Mouse (Mus musculus) liver, embryonic 14.5 days (tissue): ENCODE measurements around the gene Gria1. TPM values are rescaled to one million over a fixed set of nuclear protein-coding genes. Genes with fewer than 3 reads are reported as not detected.

Experiments
- ATAC-seq: fragments of 200-750 bp; cut with Nextera tagmentation; 2 replicates; pipeline ENCODE4 v1.8.0; 2017; ENCODE audit warnings: moderate number of reproducible peaks, mild to moderate bottlenecking, moderate library complexity; ENCODE audit not compliant: insufficient read depth
- DNase-seq, 3 experiments: peaks; one replicate each; pipeline ENCODE4 v3.0.0-alpha.2; 2012 to 2013; ENCODE audit warnings: low read depth in 3 of 3, low spot score in 3 of 3
- H3K27ac ChIP-seq: fragments of 300-500 bp; sonication (generic); 2 replicates; pipeline ENCODE4 v1.5.1; 2014; ENCODE audit warnings: moderate library complexity, mild to moderate bottlenecking, control low read depth, inconsistent platforms
- H3K27me3 ChIP-seq: fragments of 300-500 bp; sonication (generic); 2 replicates; pipeline ENCODE4 v1.6.1; 2014; ENCODE audit warnings: mild to moderate bottlenecking, low read length, moderate library complexity; ENCODE audit not compliant: control insufficient read depth, insufficient read depth
- H3K36me3 ChIP-seq: fragments of 300-500 bp; sonication (generic); replicated peaks from 2 replicates; pipeline ENCODE4 v1.6.1; 2014; ENCODE audit warnings: low read depth; ENCODE audit not compliant: control insufficient read depth, insufficient read depth
- H3K4me1 ChIP-seq, 2 experiments: fragments of 200-500 bp in 1 of 2; fragments of 300-500 bp in 1 of 2; sonication (generic) in 1 of 2; replicated peaks; 2 replicates each; pipeline ENCODE4 v1.6.1; 2012 to 2014; ENCODE audit warnings: antibody characterized with exemption in 1 of 2, inconsistent platforms in 1 of 2, low read length in 1 of 2; ENCODE audit not compliant: control insufficient read depth in 2 of 2, insufficient read depth in 2 of 2
- H3K4me2 ChIP-seq: fragments of 300-500 bp; sonication (generic); 2 replicates; pipeline ENCODE4 v1.6.1; 2014; ENCODE audit warnings: low read depth, mild to moderate bottlenecking, control low read depth, moderate library complexity
- H3K4me3 ChIP-seq, 2 experiments: fragments of 200-500 bp in 1 of 2; fragments of 300-500 bp in 1 of 2; sonication (generic) in 1 of 2; 2 replicates each; pipeline ENCODE4 v1.5.1; 2012 to 2014; ENCODE audit warnings: low read depth in 2 of 2, low read length in 2 of 2, mild to moderate bottlenecking in 2 of 2, control low read depth in 1 of 2, inconsistent platforms in 1 of 2, moderate library complexity in 1 of 2; ENCODE audit not compliant: insufficient read depth in 1 of 2
- H3K9ac ChIP-seq: fragments of 300-500 bp; sonication (generic); replicated peaks from 2 replicates; pipeline ENCODE4 v1.6.1; 2014; ENCODE audit warnings: mild to moderate bottlenecking, control low read depth, moderate library complexity
- H3K9me3 ChIP-seq: fragments of 300-500 bp; sonication (generic); 2 replicates; pipeline ENCODE4 v1.6.1; 2016; ENCODE audit warnings: low read length, mixed read lengths; ENCODE audit not compliant: control insufficient read depth
- CTCF ChIP-seq: IDR thresholded peaks from 2 replicates; pipeline ENCODE4 v1.5.1; 2016; ENCODE audit warnings: antibody characterized with exemption, low read depth, control low read depth
- EP300 ChIP-seq: IDR thresholded peaks from 2 replicates; pipeline ENCODE4 v1.6.1; 2016; ENCODE audit warnings: antibody characterized with exemption, low read depth
- WGBS: fragments of 180-500 bp; shearing (Covaris S2); extraction: QIAGEN DNeasy Blood & Tissue Kit; methylation state at CpG from one replicate; pipeline ENCODE4 v1.1.7; 2014; ENCODE audit not compliant: insufficient replicate concordance; 5-methylcytosine and 5-hydroxymethylcytosine counted together
- polyA plus RNA-seq, 2 experiments: library from polyadenylated mRNA; depleted of rRNA in 1 of 2; stranded (reverse) in 1 of 2; unstranded in 1 of 2; fragments of >200 nt; fragmentation: Nextera tagmentation in 1 of 2; extraction: Ambion mirVana in 1 of 2; gene quantifications; 2 replicates each; pipeline versions ENCODE4 v1.2.1 to v1.2.3; 2012 to 2014

Gene Gria1
- polyA plus RNA-seq, 2 experiments, result 0.04 to 0.06 TPM

GRCm38 (mm10) chr11:57022400-57022799 lies 11.2 kb downstream of the Gria1 start:
- Histone ChIP-seq H3K27me3 (no peaks in the 10 kb centered on the region), H3K9me3 (no peaks in the 10 kb centered on the region), H3K4me1 (no peaks in the 10 kb centered on the region), H3K36me3 (no peaks in the 10 kb centered on the region), H3K4me2 (no peak overlapping the region), H3K9ac (no peak overlapping the region), H3K27ac (no peak overlapping the region), H3K4me3 (no peak overlapping the region)
- TF ChIP-seq EP300 (no peak), CTCF (no peak)
- WGBS, result 46% methylated on average over 4 of the region's 4 CpGs
- DNase-seq (no peak), ATAC-seq (no peak)

GRCm38 (mm10) chr11:57030448-57030847 lies 19.3 kb downstream of the Gria1 start:
- 50% methylated on average over 5 of the region's 5 CpGs for WGBS
- Histone ChIP-seq H3K36me3 (no peaks in the 10 kb centered on the region), H3K4me1 (no peaks in the 10 kb centered on the region), H3K27ac (no peak overlapping the region), H3K9ac (no peak overlapping the region), H3K9me3 (no peaks in the 10 kb centered on the region), H3K4me3 (no peak overlapping the region), H3K4me2 (no peak overlapping the region), H3K27me3 (no peaks in the 10 kb centered on the region)
- TF ChIP-seq EP300, result no peak
- no peak for TF ChIP-seq CTCF
- ATAC-seq, result no peak
- DNase-seq, result no peak

- no peak overlapping the region for H3K27ac ChIP-seq
- no peaks in the 10 kb centered on the region for H3K27me3 ChIP-seq
- no peak overlapping the region for H3K4me2 ChIP-seq
- DNase-seq (no peak), ATAC-seq (no peak)
- H3K4me3 ChIP-seq, result no peak overlapping the region
- H3K4me1 ChIP-seq, result no peaks in the 10 kb centered on the region
- no peak overlapping the region for H3K9ac ChIP-seq
- no peaks in the 10 kb centered on the region for H3K9me3 ChIP-seq
- no peaks in the 10 kb centered on the region for H3K36me3 ChIP-seq
- TF ChIP-seq EP300 (no peak), CTCF (no peak)
- WGBS, result 60% methylated on average over 7 of the region's 7 CpGs
Measured at GRCm38 (mm10) chr11:57038807-57039206, 27.6 kb downstream of the Gria1 start.

GRCm38 (mm10) chr11:57039306-57039705 lies 28.1 kb downstream of the Gria1 start:
- Histone ChIP-seq H3K27ac (no peak overlapping the region), H3K9me3 (no peaks in the 10 kb centered on the region), H3K36me3 (no peaks in the 10 kb centered on the region), H3K27me3 (no peaks in the 10 kb centered on the region), H3K4me1 (no peaks in the 10 kb centered on the region), H3K4me2 (no peak overlapping the region), H3K9ac (no peak overlapping the region), H3K4me3 (no peak overlapping the region)
- TF ChIP-seq EP300, result no peak
- TF ChIP-seq CTCF, result no peak
- WGBS, result 61% methylated on average over 8 of the region's 8 CpGs
- ATAC-seq (no peak), DNase-seq (no peak)

GRCm38 (mm10) chr11:57042057-57042456 lies 30.9 kb downstream of the Gria1 start:
- ATAC-seq (no peak), DNase-seq (no peak)
- no peaks in the 10 kb centered on the region for H3K36me3 ChIP-seq
- H3K4me2 ChIP-seq, result no peak overlapping the region
- H3K9ac ChIP-seq, result no peak overlapping the region
- H3K4me3 ChIP-seq, result no peak overlapping the region
- H3K27ac ChIP-seq, result no peak overlapping the region
- H3K9me3 ChIP-seq, result no peaks in the 10 kb centered on the region
- 46% methylated on average over 3 of the region's 3 CpGs for WGBS
- H3K4me1 ChIP-seq, result no peaks in the 10 kb centered on the region
- H3K27me3 ChIP-seq, result no peaks in the 10 kb centered on the region
- TF ChIP-seq EP300 (no peak), CTCF (no peak)
